Mouse (Mus musculus): ENCODE measurements around the gene Zfp574. TPM values are rescaled to one million over a fixed set of nuclear protein-coding genes. Genes with fewer than 3 reads are reported as not detected.

Gene Zfp574
- total and polyA plus RNA-seq, 3 experiments: 16.3 to 30.2 TPM; not detected in 1

DNA sequence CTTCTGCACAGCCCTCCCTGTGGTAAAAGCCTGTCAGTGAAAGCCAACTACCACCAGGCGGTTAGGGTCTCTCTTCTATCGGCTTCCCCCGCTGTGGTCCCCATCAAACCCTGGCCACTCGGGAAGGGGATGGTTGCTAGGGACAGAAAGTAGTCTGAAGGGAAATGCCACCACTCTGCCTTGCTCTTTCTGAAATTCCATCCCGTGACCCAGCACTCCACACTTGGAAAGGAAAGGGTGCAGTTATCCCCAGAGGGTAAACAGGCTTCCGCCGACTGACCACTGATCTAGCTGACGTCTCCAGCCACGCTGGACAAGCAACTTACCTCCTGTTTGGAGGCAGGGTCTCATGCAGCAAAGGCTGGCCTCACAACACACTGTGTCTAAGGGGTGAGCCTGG is 55.6 kb downstream of the Zfp574 start:
- H3K36me3 ChIP-seq (ENCODE audit: control insufficient read depth in 1 of 2, insufficient read depth in 2 of 2, low read length in 2 of 2): no peaks in the 10 kb centered on the region

DNA sequence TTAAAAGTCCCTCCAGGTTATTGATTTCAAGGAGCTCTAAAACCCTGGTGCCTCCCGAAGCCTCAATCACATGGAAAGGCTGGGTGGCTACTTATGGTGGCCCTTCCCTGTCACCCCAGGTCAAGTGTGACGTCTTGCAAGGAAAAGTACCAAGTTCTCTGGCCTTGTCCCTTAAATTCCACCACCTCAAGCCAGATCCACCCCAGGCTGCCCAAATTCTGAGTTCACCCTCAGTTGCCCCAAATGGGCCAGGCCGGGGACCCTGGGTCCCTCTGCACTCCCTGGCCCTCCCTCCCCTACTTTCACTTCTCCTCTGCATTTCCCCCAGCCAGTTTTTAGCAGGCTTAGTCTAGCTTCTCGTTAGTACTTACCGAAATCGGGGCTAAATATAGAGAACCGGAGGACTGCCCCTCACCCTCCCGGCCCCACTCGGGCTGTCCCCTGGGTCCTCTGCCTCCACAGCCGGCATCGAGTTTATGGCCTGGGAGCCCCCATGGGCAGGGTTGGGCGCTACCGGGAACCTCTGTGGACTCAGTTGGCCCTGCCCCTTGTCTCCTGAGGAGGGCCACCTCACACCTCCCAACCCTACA is 57.1 kb downstream of the Zfp574 start:
- no peak for DNase-seq (ENCODE audit: low read depth, low spot score)
- Histone ChIP-seq H3K27ac (ENCODE audit: control insufficient read depth, low read depth, low read length) (no peak overlapping the region), H3K9ac (ENCODE audit: control insufficient read depth, low read depth, low read length, poor library complexity, severe bottlenecking) (no peak overlapping the region), H3K4me1 (ENCODE audit: control insufficient read depth in 1 of 2, insufficient read depth in 2 of 2, low read length in 2 of 2) (peaks cover 0 to 7% of the 10 kb centered on the region in 2 experiments; a peak in 1 of 4 replicates), H3K9me3 (replicated peaks; ENCODE audit: insufficient read depth, low read length) (no peaks in the 10 kb centered on the region), H3K36me3 (ENCODE audit: control insufficient read depth in 1 of 2, insufficient read depth in 2 of 2, low read length in 2 of 2) (no peaks in the 10 kb centered on the region), H3K4me3 (ENCODE audit: control insufficient read depth in 1 of 2, insufficient read depth in 1 of 2, low read depth in 2 of 2, low read length in 2 of 2) (no peak overlapping the region), H3K79me2 (ENCODE audit: control insufficient read depth, insufficient read depth, low read length, poor library complexity) (no peaks in the 10 kb centered on the region), H3K27me3 (ENCODE audit: control insufficient read depth in 1 of 2, insufficient read depth in 2 of 2, low read length in 2 of 2) (no peaks in the 10 kb centered on the region)
- TF ChIP-seq TAL1 (IDR thresholded peaks at IDR 0.05; ENCODE audit: low read length): no peak
- TF ChIP-seq CTCF (IDR thresholded peaks at IDR 0.05 in 2 of 3, conservative IDR thresholded peaks at IDR 0.05 in 1 of 3; ENCODE audit: control insufficient read depth in 1 of 3, insufficient read depth in 1 of 3, low read depth in 2 of 3, low read length in 3 of 3, poor library complexity in 1 of 3, severe bottlenecking in 1 of 3): no peak
- TF ChIP-seq MYC (IDR thresholded peaks at IDR 0.05; ENCODE audit: low read depth, low read length): no peak
- TF ChIP-seq USF2 (IDR thresholded peaks at IDR 0.05; ENCODE audit: borderline replicate concordance in 1 of 2, insufficient read depth in 1 of 2, low read depth in 1 of 2, low read length in 2 of 2): no peak
- TF ChIP-seq POLR2AphosphoS5 (IDR thresholded peaks at IDR 0.05; ENCODE audit: borderline replicate concordance, low read depth, low read length): no peak
- TF ChIP-seq SMC3 (IDR thresholded peaks at IDR 0.05; ENCODE audit: low read depth, low read length): no peak
- TF ChIP-seq JUND (IDR thresholded peaks at IDR 0.05; ENCODE audit: low read depth, low read length): no peak
- no peak for TF ChIP-seq HCFC1 (IDR thresholded peaks at IDR 0.05; ENCODE audit: low read depth, low read length)
- no peak for TF ChIP-seq KAT2A (conservative IDR thresholded peaks at IDR 0.05; ENCODE audit: low read depth, low read length)
- TF ChIP-seq NELFE (IDR thresholded peaks at IDR 0.05; ENCODE audit: low read depth, low read length): no peak
- TF ChIP-seq CHD2 (IDR thresholded peaks at IDR 0.05; ENCODE audit: low read length): no peak
- no peak for TF ChIP-seq POLR2A (IDR thresholded peaks at IDR 0.05; ENCODE audit: control insufficient read depth in 1 of 2, insufficient read depth in 1 of 2, low read depth in 1 of 2, low read length in 2 of 2, poor library complexity in 1 of 2)
- TF ChIP-seq UBTF (IDR thresholded peaks at IDR 0.05; ENCODE audit: borderline replicate concordance, insufficient read depth, low read depth, low read length): no peak
- no peak for TF ChIP-seq BHLHE40 (IDR thresholded peaks at IDR 0.05; ENCODE audit: borderline replicate concordance, low read depth, low read length)

More for the DNA sequence above, 55.6 kb downstream of the Zfp574 start:
- H3K79me2 ChIP-seq (ENCODE audit: control insufficient read depth, insufficient read depth, low read length, poor library complexity): no peaks in the 10 kb centered on the region
- no peaks in the 10 kb centered on the region for H3K27me3 ChIP-seq (ENCODE audit: control insufficient read depth in 1 of 2, insufficient read depth in 2 of 2, low read length in 2 of 2)
- H3K27ac ChIP-seq (ENCODE audit: control insufficient read depth, low read depth, low read length): no peak overlapping the region
- no peak overlapping the region for H3K4me3 ChIP-seq (ENCODE audit: control insufficient read depth in 1 of 2, insufficient read depth in 1 of 2, low read depth in 2 of 2, low read length in 2 of 2)
- H3K4me1 ChIP-seq (ENCODE audit: control insufficient read depth in 1 of 2, insufficient read depth in 2 of 2, low read length in 2 of 2): peaks cover 0 to 4% of the 10 kb centered on the region in 2 experiments; a peak in 1 of 4 replicates
- no peak for TF ChIP-seq MEF2A (IDR thresholded peaks at IDR 0.05; ENCODE audit: extremely low read depth, insufficient replicate concordance, low read depth, low read length, poor library complexity, severe bottlenecking)
- TF ChIP-seq MYC (IDR thresholded peaks at IDR 0.05; ENCODE audit: low read depth, low read length): no peak
- TF ChIP-seq BHLHE40 (IDR thresholded peaks at IDR 0.05; ENCODE audit: borderline replicate concordance, low read depth, low read length): no peak
- TF ChIP-seq SMC3 (IDR thresholded peaks at IDR 0.05; ENCODE audit: low read depth, low read length): no peak
- no peak for TF ChIP-seq CHD2 (IDR thresholded peaks at IDR 0.05; ENCODE audit: low read length)
- TF ChIP-seq TAL1 (IDR thresholded peaks at IDR 0.05; ENCODE audit: low read length): no peak
- no peak for TF ChIP-seq MXI1 (IDR thresholded peaks at IDR 0.05; ENCODE audit: low read depth, low read length)
- no peak for TF ChIP-seq MYB (IDR thresholded peaks at IDR 0.05; ENCODE audit: low read depth, low read length)
- TF ChIP-seq RAD21 (IDR thresholded peaks at IDR 0.05; ENCODE audit: low read depth, low read length): no peak
- no peak for TF ChIP-seq ZNF384 (IDR thresholded peaks at IDR 0.05; ENCODE audit: low read depth, low read length)
- TF ChIP-seq JUND (IDR thresholded peaks at IDR 0.05; ENCODE audit: low read depth, low read length): no peak
- TF ChIP-seq E2F4 (IDR thresholded peaks at IDR 0.05; ENCODE audit: borderline replicate concordance, low read depth, low read length): no peak
- TF ChIP-seq NELFE (IDR thresholded peaks at IDR 0.05; ENCODE audit: low read depth, low read length): no peak
- TF ChIP-seq TBP (IDR thresholded peaks at IDR 0.05; ENCODE audit: low read depth, low read length): no peak
- no peaks in the 10 kb centered on the region for H3K9me3 ChIP-seq (replicated peaks; ENCODE audit: insufficient read depth, low read length)
- no peak for DNase-seq (ENCODE audit: low read depth, low spot score)
- no peak overlapping the region for H3K9ac ChIP-seq (ENCODE audit: control insufficient read depth, low read depth, low read length, poor library complexity, severe bottlenecking)

Data from MEL (cell line).